Mouse (Mus musculus) left cerebral cortex, adult 2 months (tissue): ENCODE data around the gene Rln1. TPM values are rescaled to one million over a fixed set of nuclear protein-coding genes. Genes with fewer than 3 reads are reported as not detected.

ENCODE experiments used
- DNase-seq, 2 experiments: peaks; one replicate each; pipeline ENCODE4 v3.0.0; 2021 to 2022; ENCODE audit warnings: low spot score in 2 of 2, mixed read lengths in 1 of 2; ENCODE audit errors: extremely low spot score in 1 of 2
- H3K27ac ChIP-seq: fragments of 200-600 bp; 2 replicates; pipeline ENCODE4 v1.8.1; 2022
- H3K4me3 ChIP-seq: fragments of 200-600 bp; 2 replicates; pipeline ENCODE4 v1.8.1; 2022
- CTCF ChIP-seq: fragments of 200-600 bp; IDR thresholded peaks from 2 replicates; pipeline ENCODE4 v1.8.1; 2022; ENCODE audit warnings: antibody characterized with exemption, mild to moderate bottlenecking, moderate library complexity
- intact Hi-C: fragments of 180-260 bp; cut with DNase I; formaldehyde crosslinking; loops from one replicate; pipeline ENCODE4 v1.15.1; 2025
- total RNA-seq, 2 experiments: library from RNA; stranded (reverse); gene quantifications; 2 replicates each; pipeline ENCODE4 v1.2.3; 2021

Rln1 gene
- total RNA-seq, 2 experiments from 2014 or later: 1.4 to 1.7 TPM

- peak overlapping the region; percentile 38; the same call in 1 of the 2 replicates for H3K27ac ChIP-seq
- H3K4me3 ChIP-seq: peak overlapping the region; percentile 26
These were observed 20.7 kb upstream of the Rln1 start for GRCm38 (mm10) chr19:29354895-29355877.

GRCm38 (mm10) chr19:29350991-29351390 lies 16.5 kb upstream of the Rln1 start:
- no peak for TF ChIP-seq CTCF
- no peak overlapping the region for H3K4me3 ChIP-seq
- no peak for DNase-seq
- intact Hi-C loops: loop anchor here (5.0 kb wide), 1 partner anchor 44 kb away; no protein-coding TSS in a partner anchor
- no peak overlapping the region for H3K27ac ChIP-seq

More at GRCm38 (mm10) chr19:29354895-29355877, 20.7 kb upstream of the Rln1 start:
- intact Hi-C loops: loop anchor here (1.0 to 5.0 kb wide), 5 partner anchors 48 to 578 kb away; no protein-coding TSS in a partner anchor
- peak; percentile 85 to 87 for DNase-seq
- TF ChIP-seq CTCF: peak; percentile 91

GRCm38 (mm10) chr19:29345636-29346035 lies 11.2 kb upstream of the Rln1 start:
- no peak overlapping the region for H3K4me3 ChIP-seq
- no peak for DNase-seq
- intact Hi-C loops: no loop called here
- no peak overlapping the region for H3K27ac ChIP-seq
- TF ChIP-seq CTCF: no peak

DNA sequence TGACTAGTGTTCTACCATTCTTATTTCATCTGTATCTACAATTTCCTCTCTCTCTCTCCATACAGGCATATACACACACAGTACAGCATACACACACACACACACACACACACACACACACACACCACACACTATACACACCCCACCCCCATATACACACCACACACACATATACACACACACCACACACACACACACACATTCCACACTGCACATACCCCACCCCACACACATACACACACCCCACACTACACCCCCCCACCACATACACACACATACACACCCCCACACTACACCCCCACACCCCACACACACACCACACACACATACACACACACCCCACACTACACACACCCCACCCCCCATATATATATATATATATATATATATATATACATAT lies 10.4 kb upstream of the Rln1 start:
- Histone ChIP-seq H3K4me3 (no peak overlapping the region), H3K27ac (no peak overlapping the region)
- no peak for DNase-seq
- intact Hi-C loops: no loop called here
- no peak for TF ChIP-seq CTCF

GRCm38 (mm10) chr19:29342281-29342680 lies 7.8 kb upstream of the Rln1 start:
- no peak for TF ChIP-seq CTCF
- intact Hi-C loops: no loop called here
- Histone ChIP-seq H3K27ac (no peak overlapping the region), H3K4me3 (no peak overlapping the region)
- DNase-seq: no peak

DNA sequence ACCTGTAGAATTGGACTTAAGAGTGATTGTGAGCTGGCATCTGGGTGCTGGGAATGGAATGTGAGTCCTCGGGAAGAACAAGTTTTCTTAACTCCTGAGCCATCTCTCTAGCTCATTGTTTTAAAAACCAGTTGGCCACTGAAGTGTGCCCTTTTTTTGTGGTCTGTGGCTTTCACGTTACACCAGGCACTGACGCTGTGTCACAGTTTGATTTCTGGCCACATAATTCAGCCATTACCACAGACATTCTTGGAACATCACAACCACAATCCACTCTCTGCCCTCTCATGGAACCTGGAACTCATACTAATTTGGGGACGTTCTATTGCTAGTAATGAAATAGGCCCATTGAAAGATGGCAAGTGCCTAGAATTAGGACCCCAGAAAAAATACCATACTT lies 6.6 kb upstream of the Rln1 start:
- no peak for TF ChIP-seq CTCF
- Histone ChIP-seq H3K4me3 (no peak overlapping the region), H3K27ac (no peak overlapping the region)
- intact Hi-C loops: no loop called here
- no peak for DNase-seq

GRCm38 (mm10) chr19:29336624-29337023 lies 2.2 kb upstream of the Rln1 start:
- TF ChIP-seq CTCF: no peak; the same call in none of the 2 replicates
- intact Hi-C loops: no loop called here
- no peak overlapping the region for H3K4me3 ChIP-seq
- no peak overlapping the region for H3K27ac ChIP-seq
- DNase-seq: no peak

GRCm38 (mm10) chr19:29326822-29327552 lies 7.5 kb downstream of the Rln1 start:
- intact Hi-C loops: no loop called here
- TF ChIP-seq CTCF: no peak
- DNase-seq: no peak
- H3K4me3 ChIP-seq: no peak overlapping the region
- no peak overlapping the region for H3K27ac ChIP-seq

DNA sequence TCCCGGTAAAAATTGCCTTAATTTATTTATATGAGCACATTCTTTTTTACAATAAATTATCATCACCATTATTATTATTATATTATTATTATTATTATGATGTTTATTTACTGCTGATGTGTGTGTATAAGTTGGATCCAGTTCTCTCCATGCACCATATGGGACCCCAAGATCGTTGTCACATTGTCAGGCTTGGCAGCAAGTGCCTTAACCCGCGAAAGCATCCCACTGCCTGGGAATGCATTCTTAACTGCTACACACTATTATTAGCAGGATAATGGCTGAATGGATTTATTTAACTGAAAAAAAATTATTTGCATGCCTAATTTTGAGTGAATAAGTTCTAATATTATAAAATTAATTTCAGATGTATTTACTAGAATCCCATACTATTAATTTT lies 8.1 kb downstream of the Rln1 start:
- intact Hi-C loops: no loop called here
- H3K4me3 ChIP-seq: no peak overlapping the region
- no peak overlapping the region for H3K27ac ChIP-seq
- no peak for DNase-seq
- TF ChIP-seq CTCF: no peak

GRCm38 (mm10) chr19:29325852-29326180 lies 8.7 kb downstream of the Rln1 start:
- intact Hi-C loops: no loop called here
- Histone ChIP-seq H3K27ac (no peak overlapping the region), H3K4me3 (no peak overlapping the region)
- TF ChIP-seq CTCF: no peak
- no peak for DNase-seq

GRCm38 (mm10) chr19:29325053-29325851 lies 9.2 kb downstream of the Rln1 start, which contains the start of gene Insl6:
Gene Insl6, minus strand, starts transcription at chr19:29325356.
- intact Hi-C loops: no loop called here

More at GRCm38 (mm10) chr19:29325053-29325851, 9.2 kb downstream of the Rln1 start, which contains the start of gene Insl6:
- no peak for TF ChIP-seq CTCF
- DNase-seq: peak; percentile 23 to 41
- no peak within 1 kb of the TSS for H3K27ac ChIP-seq
- peak within 1 kb of the TSS; percentile 38 for H3K4me3 ChIP-seq
